Mouse (Mus musculus): ENCODE data around the gene Chst8. TPM values are rescaled to one million over a fixed set of nuclear protein-coding genes. Genes with fewer than 3 reads are reported as not detected.

The Chst8 gene
- total and polyA plus RNA-seq, 3 experiments = 0.22 TPM; not detected in 2

- H3K9me3 ChIP-seq (replicated peaks) = peaks cover 78% of the 10 kb centered on the region
- H3K27me3 ChIP-seq (ENCODE audit: insufficient read depth, low read length) = no peaks in the 10 kb centered on the region
- no peaks in the 10 kb centered on the region for H3K4me1 ChIP-seq (ENCODE audit: insufficient read depth, low read depth, low read length)
- H3K4me3 ChIP-seq (ENCODE audit: low read depth, low read length) = no peak within 1 kb of the TSS; the same call in 1 of the 2 replicates
- DNase-seq (ENCODE audit: low spot score) (no peak), ATAC-seq (ENCODE audit: extremely low read depth, insufficient number of reproducible peaks, low FRiP score, poor library complexity, severe bottlenecking) (no peak)
- TF ChIP-seq POLR2AphosphoS5 (IDR thresholded peaks at IDR 0.05; ENCODE audit: insufficient replicate concordance, low read depth, low read length) = no peak
- TF ChIP-seq GATA2 (IDR thresholded peaks at IDR 0.05; ENCODE audit: borderline replicate concordance, low read depth, low read length) = no peak
- H3K36me3 ChIP-seq (replicated peaks) = no peaks in the 10 kb centered on the region
These were observed 155.9 kb downstream of the Chst8 start, which contains the start of gene Kctd15 for GRCm38 (mm10) chr7:34656632-34657031. Gene Kctd15 (minus strand): TSS chr7:34656732.

GRCm38 (mm10) chr7:34655086-34655839 is 157.2 kb downstream of the Chst8 start:
- Histone ChIP-seq H3K9me3 (replicated peaks) (peaks cover 79% of the 10 kb centered on the region), H3K4me1 (ENCODE audit: insufficient read depth, low read depth, low read length) (no peaks in the 10 kb centered on the region), H3K27me3 (ENCODE audit: insufficient read depth, low read length) (no peaks in the 10 kb centered on the region), H3K4me3 (ENCODE audit: low read depth, low read length) (no peak overlapping the region; the same call in 1 of the 2 replicates), H3K36me3 (replicated peaks) (no peaks in the 10 kb centered on the region)
- TF ChIP-seq GATA1 (IDR thresholded peaks at IDR 0.05; ENCODE audit: borderline replicate concordance, low read length) (no peak), GATA2 (IDR thresholded peaks at IDR 0.05; ENCODE audit: borderline replicate concordance, low read depth, low read length) (no peak), TAL1 (conservative IDR thresholded peaks at IDR 0.05; ENCODE audit: low read depth, low read length) (no peak), POLR2AphosphoS5 (IDR thresholded peaks at IDR 0.05; ENCODE audit: insufficient replicate concordance, low read depth, low read length) (no peak), CTCF (IDR thresholded peaks at IDR 0.05; ENCODE audit: low read depth, low read length) (no peak)
- ATAC-seq (ENCODE audit: extremely low read depth, insufficient number of reproducible peaks, low FRiP score, poor library complexity, severe bottlenecking) = no peak
- no peak for DNase-seq (ENCODE audit: low spot score)

DNA sequence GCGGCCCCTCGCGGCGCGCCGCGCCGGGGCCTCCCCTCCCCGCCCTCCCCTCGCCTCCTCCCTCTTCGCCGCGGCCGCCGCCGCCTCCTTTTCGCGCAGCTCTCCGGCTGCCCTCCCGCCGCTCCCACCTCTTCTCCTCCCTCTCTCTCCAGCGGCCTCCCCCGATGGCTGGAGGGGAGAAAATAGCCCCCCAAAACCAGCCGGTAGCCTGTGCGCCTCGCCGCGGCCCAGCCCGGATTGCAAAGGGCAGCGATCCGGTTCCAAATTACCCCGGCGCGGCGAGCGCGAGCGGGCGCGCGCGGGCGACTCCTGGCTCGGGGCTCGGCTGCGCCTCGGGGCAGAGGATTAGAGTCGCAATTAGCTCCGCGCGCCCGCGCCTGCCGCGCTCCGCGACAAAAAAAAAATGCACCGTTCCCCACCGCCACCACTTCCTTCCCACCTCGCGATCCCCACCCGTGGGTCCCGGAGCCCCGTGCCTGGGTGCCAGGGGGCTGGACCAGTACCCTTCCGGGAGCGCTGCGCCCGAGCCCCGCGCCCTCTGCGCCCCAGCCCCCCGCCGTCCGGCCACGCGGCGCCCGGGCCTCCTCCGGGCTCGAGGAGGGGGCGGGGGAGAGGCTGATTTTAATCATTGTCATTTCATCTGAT is 157.9 kb downstream of the Chst8 start:
- Histone ChIP-seq H3K4me3 (ENCODE audit: low read depth, low read length) (no peak overlapping the region; the same call in 1 of the 2 replicates), H3K4me1 (ENCODE audit: insufficient read depth, low read depth, low read length) (no peaks in the 10 kb centered on the region), H3K27me3 (ENCODE audit: insufficient read depth, low read length) (no peaks in the 10 kb centered on the region), H3K36me3 (replicated peaks) (no peaks in the 10 kb centered on the region), H3K9me3 (replicated peaks) (peaks cover 78% of the 10 kb centered on the region)
- ATAC-seq (ENCODE audit: extremely low read depth, insufficient number of reproducible peaks, low FRiP score, poor library complexity, severe bottlenecking) = no peak
- TF ChIP-seq CTCF (IDR thresholded peaks at IDR 0.05; ENCODE audit: low read depth, low read length) = no peak
- no peak for TF ChIP-seq TAL1 (conservative IDR thresholded peaks at IDR 0.05; ENCODE audit: low read depth, low read length)
- TF ChIP-seq GATA2 (IDR thresholded peaks at IDR 0.05; ENCODE audit: borderline replicate concordance, low read depth, low read length) = no peak
- TF ChIP-seq POLR2AphosphoS5 (IDR thresholded peaks at IDR 0.05; ENCODE audit: insufficient replicate concordance, low read depth, low read length) = no peak
- TF ChIP-seq GATA1 (IDR thresholded peaks at IDR 0.05; ENCODE audit: borderline replicate concordance, low read length) = no peak
- no peak for DNase-seq (ENCODE audit: low spot score)

GRCm38 (mm10) chr7:34653731-34654440 is 158.6 kb downstream of the Chst8 start:
- no peak for TF ChIP-seq POLR2AphosphoS5 (IDR thresholded peaks at IDR 0.05; ENCODE audit: insufficient replicate concordance, low read depth, low read length)
- no peak for TF ChIP-seq GATA1 (IDR thresholded peaks at IDR 0.05; ENCODE audit: borderline replicate concordance, low read length)
- TF ChIP-seq GATA2 (IDR thresholded peaks at IDR 0.05; ENCODE audit: borderline replicate concordance, low read depth, low read length) = no peak
- no peak for TF ChIP-seq CTCF (IDR thresholded peaks at IDR 0.05; ENCODE audit: low read depth, low read length)
- TF ChIP-seq TAL1 (conservative IDR thresholded peaks at IDR 0.05; ENCODE audit: low read depth, low read length) = no peak
- no peak for DNase-seq (ENCODE audit: low spot score)
- no peak overlapping the region; the same call in 1 of the 2 replicates for H3K4me3 ChIP-seq (ENCODE audit: low read depth, low read length)
- no peak for ATAC-seq (ENCODE audit: extremely low read depth, insufficient number of reproducible peaks, low FRiP score, poor library complexity, severe bottlenecking)
- no peaks in the 10 kb centered on the region for H3K27me3 ChIP-seq (ENCODE audit: insufficient read depth, low read length)
- no peaks in the 10 kb centered on the region for H3K4me1 ChIP-seq (ENCODE audit: insufficient read depth, low read depth, low read length)
- H3K9me3 ChIP-seq (replicated peaks) = peaks cover 79% of the 10 kb centered on the region
- no peaks in the 10 kb centered on the region for H3K36me3 ChIP-seq (replicated peaks)

- Histone ChIP-seq H3K36me3 (replicated peaks) (no peaks in the 10 kb centered on the region), H3K9me3 (replicated peaks) (peaks cover 80% of the 10 kb centered on the region), H3K4me3 (ENCODE audit: low read depth, low read length) (peak overlapping the region; percentile 9; the same call in 1 of the 2 replicates), H3K4me1 (ENCODE audit: insufficient read depth, low read depth, low read length) (no peaks in the 10 kb centered on the region), H3K27me3 (ENCODE audit: insufficient read depth, low read length) (no peaks in the 10 kb centered on the region)
- ATAC-seq (ENCODE audit: extremely low read depth, insufficient number of reproducible peaks, low FRiP score, poor library complexity, severe bottlenecking) (no peak), DNase-seq (ENCODE audit: low spot score) (no peak)
- no peak for TF ChIP-seq CTCF (IDR thresholded peaks at IDR 0.05; ENCODE audit: low read depth, low read length)
- no peak for TF ChIP-seq TAL1 (conservative IDR thresholded peaks at IDR 0.05; ENCODE audit: low read depth, low read length)
- no peak for TF ChIP-seq GATA1 (IDR thresholded peaks at IDR 0.05; ENCODE audit: borderline replicate concordance, low read length)
- TF ChIP-seq POLR2AphosphoS5 (IDR thresholded peaks at IDR 0.05; ENCODE audit: insufficient replicate concordance, low read depth, low read length) = no peak
- TF ChIP-seq GATA2 (IDR thresholded peaks at IDR 0.05; ENCODE audit: borderline replicate concordance, low read depth, low read length) = no peak
These were observed 159.6 kb downstream of the Chst8 start for GRCm38 (mm10) chr7:34652751-34653502.
